Mouse (Mus musculus) mouse trophoblast stem cell (cell line): Measurements from ENCODE around the gene Eipr1.
"Not testable (repeated sequence)": the region's sequence is repeated elsewhere in the genome, so short reads cannot be mapped to it uniquely, and the experiment has no call there.

Source experiments
- in situ Hi-C, 2 experiments: fragments of 300-500 bp; cut with MseI, MboI; formaldehyde crosslinking; loops; 2 replicates in 1 of 2; 3 replicates in 1 of 2; pipeline ENCODE4 v1.15.1; 2025

Eipr1 gene

GRCm38 (mm10) chr12:28889068-28889674 is 137.6 kb downstream of the Eipr1 start:
- in situ Hi-C loops: no loop called here

DNA sequence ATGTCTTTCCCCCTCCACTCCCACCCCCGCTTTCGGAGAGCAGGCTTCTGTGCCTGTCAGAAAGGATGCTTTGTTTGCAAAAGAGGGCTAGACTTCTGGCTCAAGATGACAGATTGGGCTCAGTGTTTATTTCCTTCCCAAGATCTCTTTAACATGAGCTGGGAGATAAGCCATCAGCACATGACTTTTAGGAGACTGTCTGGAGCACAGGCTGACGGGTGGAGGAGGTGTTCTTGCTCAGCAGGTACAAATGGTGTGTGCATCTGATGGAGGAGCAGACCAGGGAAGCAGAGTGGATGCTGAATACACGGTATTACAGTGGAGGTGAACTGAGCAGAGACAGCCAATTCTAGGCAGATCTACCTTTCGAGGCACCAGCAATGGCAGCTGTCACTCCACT is 139.9 kb downstream of the Eipr1 start:
- in situ Hi-C loops: no loop called here

DNA sequence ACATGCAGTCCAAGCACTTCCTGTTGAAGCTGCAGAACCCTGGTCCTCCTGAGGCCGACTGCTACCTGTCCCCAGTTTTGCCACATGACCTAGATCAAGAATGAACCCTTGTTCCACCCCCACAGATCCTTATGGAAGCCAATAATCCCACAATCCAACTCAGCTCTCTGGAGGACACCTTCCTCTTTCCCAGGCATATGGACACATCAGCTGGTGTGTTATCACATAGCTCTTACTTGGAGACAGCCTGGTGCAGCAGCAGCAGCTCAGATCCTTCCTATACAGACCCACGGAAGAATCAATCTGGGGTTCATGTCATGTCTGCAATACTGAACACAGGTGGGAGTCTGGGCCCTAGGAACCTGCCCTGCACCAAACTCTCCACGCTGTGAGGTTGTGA is 145.0 kb downstream of the Eipr1 start:
- in situ Hi-C loops: no loop called here

DNA sequence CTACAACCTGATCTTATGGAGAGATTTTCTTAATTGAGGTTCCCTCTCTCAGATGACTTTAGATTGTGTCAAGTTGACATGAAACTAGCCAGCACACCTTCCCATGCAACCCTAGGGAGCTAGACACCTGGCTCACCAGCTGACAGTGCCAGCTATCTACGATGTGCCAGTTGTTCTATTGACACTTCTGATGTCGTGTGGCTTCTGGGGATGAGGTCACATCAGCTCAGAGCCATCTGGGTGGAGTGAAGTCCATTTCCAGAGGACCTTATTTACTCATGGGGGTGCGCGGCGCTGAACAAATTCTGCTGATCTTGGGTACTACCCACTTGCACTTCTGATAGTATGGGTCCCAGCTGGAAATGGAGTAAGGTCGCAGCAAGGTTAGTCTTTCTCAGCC is 146.7 kb downstream of the Eipr1 start:
- in situ Hi-C loops: no loop called here

DNA sequence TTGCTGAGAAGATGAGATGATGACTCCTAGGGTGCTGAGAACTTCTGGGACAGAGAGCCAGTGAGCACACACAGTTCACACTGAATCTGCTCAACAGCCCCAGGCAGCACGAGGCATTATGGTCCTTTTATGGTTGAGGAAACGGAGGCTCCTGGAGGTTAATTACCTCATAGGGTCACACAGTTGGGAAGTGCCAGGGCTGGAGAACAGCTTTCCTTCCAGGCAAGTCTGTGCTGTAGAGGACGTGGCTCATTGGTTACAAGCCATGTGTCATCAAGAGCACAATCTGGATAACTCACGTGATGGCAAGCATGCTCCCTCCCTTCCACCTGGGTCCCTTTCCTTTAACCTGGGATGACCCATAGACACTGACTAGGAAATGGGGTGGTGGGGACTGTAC is 148.1 kb downstream of the Eipr1 start:
- in situ Hi-C loops: no loop called here

DNA sequence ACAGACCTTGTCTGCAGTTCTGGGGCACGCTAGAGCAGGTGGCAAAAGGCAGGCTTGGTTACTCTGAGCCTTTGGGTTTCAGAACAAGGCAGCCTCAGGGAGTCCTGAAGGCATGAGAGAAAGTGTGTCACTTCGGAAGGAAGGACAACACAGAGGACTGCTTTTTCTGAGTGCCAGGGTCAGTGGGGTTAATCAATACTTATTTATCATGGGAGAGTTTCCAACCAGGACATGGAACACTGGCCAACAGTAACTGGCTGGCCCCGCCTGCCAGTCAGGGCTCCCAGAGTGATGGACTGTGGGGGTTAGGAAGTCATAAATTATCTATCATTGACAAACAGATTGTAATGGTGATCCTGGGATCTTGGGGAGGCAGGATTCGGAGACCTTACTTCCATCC is 148.7 kb downstream of the Eipr1 start:
- in situ Hi-C loops: no loop called here

GRCm38 (mm10) chr12:28902132-28902531 is 150.5 kb downstream of the Eipr1 start:
- in situ Hi-C loops: no loop called here

DNA sequence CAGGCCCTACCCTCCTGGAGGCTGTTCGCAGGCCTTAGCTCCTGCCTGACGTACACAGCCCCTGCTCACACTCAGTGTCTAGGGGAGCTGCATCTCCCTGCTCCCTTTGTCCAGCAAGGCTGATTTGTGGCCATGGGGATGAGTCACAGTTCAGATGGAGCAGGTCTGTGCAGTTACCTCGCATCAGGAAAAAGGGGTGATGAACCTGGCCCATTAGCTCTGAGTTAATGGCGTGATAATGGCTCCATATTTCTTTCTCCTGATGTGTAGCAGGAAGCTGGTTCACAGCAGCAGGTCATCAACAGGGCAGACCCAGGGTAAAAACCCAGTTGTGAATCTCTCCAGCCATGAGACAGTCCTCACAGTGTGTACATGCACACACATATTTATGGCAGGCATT is 151.5 kb downstream of the Eipr1 start:
- in situ Hi-C loops: no loop called here

DNA sequence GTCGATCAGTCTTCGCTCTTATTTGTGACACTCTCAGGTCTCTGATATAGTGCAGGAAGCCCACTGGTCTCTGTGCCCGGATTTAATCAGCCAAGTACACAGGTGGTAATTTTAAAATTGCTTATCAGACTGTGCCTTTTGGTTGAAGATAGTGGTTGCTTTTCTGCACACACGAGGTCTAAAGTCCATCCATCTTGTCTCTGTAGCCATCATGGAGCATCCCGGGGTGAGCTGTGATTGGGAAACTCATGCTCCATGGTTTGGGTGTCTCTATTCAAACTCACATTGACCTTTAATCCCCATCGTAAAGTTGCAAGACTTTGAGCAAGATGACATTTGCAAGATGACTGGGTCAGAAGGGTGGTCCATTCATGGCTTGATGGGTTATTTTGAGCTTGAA is 153.9 kb downstream of the Eipr1 start:
- in situ Hi-C loops: no loop called here

DNA sequence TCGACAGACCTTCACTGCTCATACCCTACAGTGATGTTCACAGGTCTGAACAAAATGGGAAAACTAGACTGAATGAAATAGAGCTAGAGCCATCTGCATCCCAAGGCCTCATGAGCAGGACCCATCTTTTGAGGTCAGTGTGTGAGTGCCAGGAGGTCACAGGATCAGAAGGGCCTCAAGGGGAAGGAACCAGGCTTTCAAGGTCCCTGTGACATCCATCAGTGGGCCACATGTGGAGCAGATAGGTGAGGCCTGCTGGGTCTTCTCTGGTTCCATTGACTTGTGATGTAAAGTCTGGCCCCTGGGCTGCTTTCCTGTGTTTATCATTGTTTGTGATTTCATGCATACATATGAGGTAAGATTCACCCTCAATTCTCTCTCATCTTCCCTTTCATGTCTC is 154.4 kb downstream of the Eipr1 start:
- in situ Hi-C loops: no loop called here

- in situ Hi-C loops: no loop called here
Measured at GRCm38 (mm10) chr12:28906809-28907297, 155.2 kb downstream of the Eipr1 start.

GRCm38 (mm10) chr12:28907814-28908213 is 156.2 kb downstream of the Eipr1 start:
- in situ Hi-C loops: no loop called here

GRCm38 (mm10) chr12:28909851-28910250 is 158.2 kb downstream of the Eipr1 start:
- in situ Hi-C loops: no loop called here

DNA sequence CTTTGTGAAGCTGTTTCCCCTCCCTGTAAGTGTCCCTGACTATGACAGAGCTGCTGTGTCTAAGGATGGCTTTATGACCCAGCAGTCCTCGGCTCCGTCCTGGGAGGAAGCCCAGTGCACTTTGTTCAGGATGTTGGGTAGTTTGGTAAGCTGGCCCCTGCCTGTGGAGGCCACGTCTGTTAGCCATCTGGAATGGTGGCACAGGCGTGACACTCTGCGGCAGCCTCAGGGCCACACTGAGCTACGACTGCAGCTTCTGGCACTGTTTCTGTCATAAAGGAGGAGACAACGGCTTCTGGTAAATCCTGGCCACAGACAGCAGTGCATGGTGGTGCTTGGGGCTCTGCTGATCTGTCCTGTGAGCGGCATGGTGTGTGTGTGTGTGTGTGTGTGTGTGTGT is 159.0 kb downstream of the Eipr1 start:
- in situ Hi-C loops: no loop called here

- in situ Hi-C loops: no loop called here
Measured at GRCm38 (mm10) chr12:28912351-28912936, 160.8 kb downstream of the Eipr1 start.

DNA sequence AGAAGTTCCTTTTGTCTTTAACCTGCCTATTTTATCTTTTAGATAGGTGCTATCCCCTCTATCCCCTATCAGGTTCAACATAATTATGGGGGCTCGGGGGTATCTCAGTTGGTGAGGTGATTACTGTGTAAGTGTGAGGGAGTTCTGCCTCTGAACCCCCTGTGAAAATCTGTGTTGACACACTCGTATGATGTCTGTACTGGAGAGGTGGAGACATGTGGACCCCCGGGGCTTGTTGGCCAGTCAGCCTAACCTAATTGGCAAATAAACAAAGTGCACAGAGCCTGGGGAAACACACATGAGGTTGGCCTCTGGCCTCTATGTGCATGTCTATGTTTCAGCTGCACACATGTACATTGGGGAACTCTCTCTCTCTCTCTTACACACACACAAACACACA is 161.5 kb downstream of the Eipr1 start:
- in situ Hi-C loops: no loop called here

DNA sequence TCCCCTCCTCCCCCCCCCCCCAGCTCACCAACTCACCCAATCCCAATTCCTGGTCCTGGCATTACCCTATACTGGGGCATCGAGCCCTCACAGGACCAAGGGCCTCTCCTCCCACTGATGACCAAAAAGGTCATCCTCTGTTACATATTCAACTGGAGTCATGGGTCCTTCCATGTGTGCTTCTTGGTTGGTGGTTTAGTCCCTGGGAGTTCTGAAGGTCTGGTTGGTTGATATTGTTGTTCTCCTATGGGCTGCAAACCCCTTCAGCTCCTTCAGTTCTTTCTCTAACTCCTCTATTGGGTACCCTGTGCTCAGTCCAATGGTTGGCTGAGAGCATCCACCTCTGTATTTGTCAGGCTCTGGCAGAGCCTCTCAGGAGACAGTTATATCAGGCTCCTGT is 162.5 kb downstream of the Eipr1 start:
- in situ Hi-C loops: not testable (repeated sequence)
